In genomic region chr5:107436587-107437209, GRCm38 (mm10) we compare ENCODE assay signal across 9 mouse cellular contexts. TPM values are rescaled to one million over a fixed set of nuclear protein-coding genes. Genes with fewer than 3 reads are reported as not detected.
DNase-seq lines count a peak whose midpoint lies in the region; ATAC-seq and TF ChIP-seq lines count a peak whose summit lies in the region.
"Had no signal": no experiment of that assay in that cellular context is flagged by ENCODE, and none has a peak within 500 bp of the region (broad histone marks: within the 10 kb centered on the region; RNA-seq: fewer than 3 reads in every experiment).

No protein-coding gene starts in this region.

- H3K27ac ChIP-seq in layer of hippocampus, adult 2 months: peak overlapping the region; percentile 99; the same call in 1 of the 2 replicates
- peak overlapping the region; percentile 65 for H3K27ac ChIP-seq in MEL (ENCODE audit: control insufficient read depth, low read depth, low read length)
- H3K27ac ChIP-seq in bone marrow, adult 2 months (ENCODE audit: control insufficient read depth, insufficient read depth, low read depth, low read length, poor library complexity): peak overlapping the region; percentile 36; the same call in 1 of the 2 replicates
- peak overlapping the region; percentile 79 for H3K27ac ChIP-seq in liver, embryonic 16.5 days (ENCODE audit: low read length)
- H3K27ac ChIP-seq: hindbrain, embryonic 15.5 days had no signal

- TF ChIP-seq EP300 in MEL (IDR thresholded peaks at IDR 0.05; ENCODE audit: low read depth in 1 of 2, low read length in 2 of 2): peak in 1 of 2 experiments; percentile 59; a peak in 2 of 4 replicates

- peak; percentile 15; the same call in 1 of the 2 replicates for ATAC-seq in liver, embryonic 16.5 days (ENCODE audit: low read depth)
- ATAC-seq in monocyte, adult 5-6 weeks (replicated peaks; ENCODE audit: insufficient number of reproducible peaks, low FRiP score, low TSS enrichment, poor library complexity, severe bottlenecking): no peak

- H3K79me2 ChIP-seq in MEL (ENCODE audit: control insufficient read depth, insufficient read depth, low read length, poor library complexity): no peaks in the 10 kb centered on the region; the same call in 1 of the 2 replicates

- H3K36me3 ChIP-seq in MEL (ENCODE audit: control insufficient read depth in 1 of 2, insufficient read depth in 2 of 2, low read length in 2 of 2): peaks cover 0 to 21% of the 10 kb centered on the region in 2 experiments; a peak in 2 of 4 replicates
- no peaks in the 10 kb centered on the region for H3K36me3 ChIP-seq in liver, embryonic 16.5 days (ENCODE audit: control insufficient read depth, insufficient read depth)
- H3K36me3 ChIP-seq: hindbrain, embryonic 15.5 days had no signal

- 82% methylated on average over 6 of the region's 6 CpGs for WGBS in bone marrow, adult 2 months
- WGBS in liver, embryonic 16.5 days (ENCODE audit: insufficient replicate concordance): 53% methylated on average over 6 of the region's 6 CpGs

- no peaks in the 10 kb centered on the region for H3K9me3 ChIP-seq in MEL (replicated peaks; ENCODE audit: insufficient read depth, low read length)
- H3K9me3 ChIP-seq in liver, embryonic 16.5 days (replicated peaks; ENCODE audit: control insufficient read depth, low read length): no peaks in the 10 kb centered on the region
- H3K9me3 ChIP-seq: hindbrain, embryonic 15.5 days had no signal

- TF ChIP-seq POLR2A in MEL (IDR thresholded peaks at IDR 0.05; ENCODE audit: control insufficient read depth in 1 of 2, insufficient read depth in 1 of 2, low read depth in 1 of 2, low read length in 2 of 2, poor library complexity in 1 of 2): no peak
- no peak for TF ChIP-seq POLR2A in bone marrow, adult 2 months (IDR thresholded peaks at IDR 0.05; ENCODE audit: borderline replicate concordance, control insufficient read depth, low read depth, low read length)

- H3K4me3 ChIP-seq in layer of hippocampus, adult 2 months: no peak overlapping the region
- H3K4me3 ChIP-seq in MEL (ENCODE audit: control insufficient read depth in 1 of 2, insufficient read depth in 1 of 2, low read depth in 2 of 2, low read length in 2 of 2): 0 out of 4 replicates have a peak overlapping the region, but pooled peaks of 1 of the 2 experiments have one; percentile 4
- H3K4me3 ChIP-seq in bone marrow, adult 2 months (replicated peaks; ENCODE audit: control insufficient read depth, low read depth, low read length): no peak overlapping the region
- H3K4me3 ChIP-seq in liver, embryonic 16.5 days (ENCODE audit: low read depth, low read length): no peak overlapping the region

- H3K27me3 ChIP-seq in MEL (ENCODE audit: control insufficient read depth in 1 of 2, insufficient read depth in 2 of 2, low read length in 2 of 2): no peaks in the 10 kb centered on the region
- no peaks in the 10 kb centered on the region; the same call in 1 of the 2 replicates for H3K27me3 ChIP-seq in liver, embryonic 16.5 days (ENCODE audit: control insufficient read depth, insufficient read depth, low read depth, low read length)
- H3K27me3 ChIP-seq: hindbrain, embryonic 15.5 days had no signal

- TF ChIP-seq CTCF in layer of hippocampus, adult 2 months (conservative IDR thresholded peaks at IDR 0.05): no peak
- no peak for TF ChIP-seq CTCF in MEL (IDR thresholded peaks at IDR 0.05 in 2 of 3, conservative IDR thresholded peaks at IDR 0.05 in 1 of 3; ENCODE audit: control insufficient read depth in 1 of 3, insufficient read depth in 1 of 3, low read depth in 2 of 3, low read length in 3 of 3, poor library complexity in 1 of 3, severe bottlenecking in 1 of 3)
- no peak for TF ChIP-seq CTCF in bone marrow, adult 2 months (IDR thresholded peaks at IDR 0.05; ENCODE audit: control insufficient read depth, insufficient read depth, low read length)

- peak overlapping the region; percentile 85; the same call in 1 of the 2 replicates for H3K4me2 ChIP-seq in liver, embryonic 16.5 days (ENCODE audit: low read depth, low read length)

- DNase-seq in layer of hippocampus, adult 2 months (ENCODE audit: low spot score in 2 of 2): no peak
- DNase-seq in layer of hippocampus, postnatal 36 days: no peak
- DNase-seq in MEL (ENCODE audit: low read depth, low spot score): peak; percentile 51
- no peak for DNase-seq in adrenal gland, postnatal 36 days

- TF ChIP-seq RAD21 in MEL (IDR thresholded peaks at IDR 0.05; ENCODE audit: low read depth, low read length): no peak

- H3K4me1 ChIP-seq in MEL (ENCODE audit: control insufficient read depth in 1 of 2, insufficient read depth in 2 of 2, low read length in 2 of 2): peaks cover 7 to 18% of the 10 kb centered on the region in 2 experiments
- H3K4me1 ChIP-seq in bone marrow, adult 2 months (ENCODE audit: control insufficient read depth, insufficient read depth, low read length): peaks cover 1% of the 10 kb centered on the region; the same call in 1 of the 2 replicates
- H3K4me1 ChIP-seq in liver, embryonic 16.5 days (ENCODE audit: control insufficient read depth, low read depth, low read length): peaks cover 23% of the 10 kb centered on the region

- H3K9ac ChIP-seq in MEL (ENCODE audit: control insufficient read depth, low read depth, low read length, poor library complexity, severe bottlenecking): peak overlapping the region; percentile 34
- no peak overlapping the region for H3K9ac ChIP-seq in liver, embryonic 16.5 days (ENCODE audit: low read depth, low read length)
- H3K9ac ChIP-seq: hindbrain, embryonic 15.5 days had no signal

TF ChIP-seq in MEL, 35 proteins besides CTCF, POLR2A, EP300 and RAD21:
- peak; percentile 31; the same call in 1 of the 2 replicates for TF ChIP-seq GATA1 (IDR thresholded peaks at IDR 0.05; ENCODE audit: low read depth, low read length)
- peak; percentile 60; the same call in 1 of the 2 replicates for TF ChIP-seq TCF12 (IDR thresholded peaks at IDR 0.05; ENCODE audit: low read depth, low read length)
- no peak for TF ChIP-seq MXI1 (IDR thresholded peaks at IDR 0.05; ENCODE audit: low read depth, low read length)
- TF ChIP-seq CHD1 (IDR thresholded peaks at IDR 0.05; ENCODE audit: low read depth, low read length): 0 out of 2 replicates have a peak, but pooled peaks have one; percentile 34
- 0 out of 2 replicates have a peak, but pooled peaks have one; percentile 10 for TF ChIP-seq RCOR1 (IDR thresholded peaks at IDR 0.05; ENCODE audit: low read depth, low read length)
- peak; percentile 11; the same call in 1 of the 2 replicates for TF ChIP-seq ZNF384 (IDR thresholded peaks at IDR 0.05; ENCODE audit: low read depth, low read length)
- peak; percentile 26; the same call in 1 of the 2 replicates for TF ChIP-seq ETS1 (IDR thresholded peaks at IDR 0.05; ENCODE audit: low read depth, low read length)
- no peak for TF ChIP-seq SMC3 (IDR thresholded peaks at IDR 0.05; ENCODE audit: low read depth, low read length)

RNA-seq across cellular contexts. Expression of gene Btbd8, which starts 1.1 kb away (rescaled TPM):
- 100 to 1,000 TPM; 105 to 114 TPM for total RNA-seq in layer of hippocampus, adult 2 months (2021)
- 100 to 1,000 TPM; 106 to 112 TPM for total RNA-seq in layer of hippocampus, postnatal 36 days (2021)
- 1.2 and 1.6 TPM in 2 replicates for total RNA-seq in MEL (2012; rRNA removed)
- 1 to 10 TPM in 1 of 2 experiments, not detected in 1; 2.4 TPM for polyA plus RNA-seq in MEL (2012; ENCODE audit: insufficient read depth in 1 of 2, insufficient read length in 2 of 2, low read depth in 1 of 2, low replicate concordance in 2 of 2, missing spikeins in 1 of 2)
- 2.9 and 3.5 TPM in 2 replicates for polyA plus RNA-seq in bone marrow, adult 2 months (2011; ENCODE audit: insufficient read depth, insufficient read length, low replicate concordance, missing spikeins)
- 0.99 and 1.1 TPM in 2 replicates for polyA plus RNA-seq in liver, embryonic 16.5 days (2015; fragmentation: Nextera tagmentation; extraction: Ambion mirVana)
- 4.3 to 6.7 TPM (median 4.9 TPM) in 3 replicates for total RNA-seq in monocyte, adult 5-6 weeks (2017)
- 1 to 10 TPM; 5.3 to 7.0 TPM for total RNA-seq in adrenal gland, postnatal 36 days (2021)

RNA-seq across cellular contexts. Expression of gene Lpcat2b, which starts 5.3 kb away (rescaled TPM):
- under 1 TPM in 1 of 2 experiments, not detected in 1; 0.31 TPM for total RNA-seq in layer of hippocampus, adult 2 months (2021)
- total RNA-seq in layer of hippocampus, postnatal 36 days (2021): under 1 TPM; 0.25 to 0.30 TPM
- total RNA-seq in MEL (2012; rRNA removed): not detected in 2 replicates
- polyA plus RNA-seq in MEL (2012; ENCODE audit: insufficient read depth in 1 of 2, insufficient read length in 2 of 2, low read depth in 1 of 2, low replicate concordance in 2 of 2, missing spikeins in 1 of 2): not detected
- not detected in 2 replicates for polyA plus RNA-seq in bone marrow, adult 2 months (2011; ENCODE audit: insufficient read depth, insufficient read length, low replicate concordance, missing spikeins)
- polyA plus RNA-seq in liver, embryonic 16.5 days (2015; fragmentation: Nextera tagmentation; extraction: Ambion mirVana): not detected in 2 replicates
- not detected in 3 replicates for total RNA-seq in monocyte, adult 5-6 weeks (2017)
- not detected for total RNA-seq in adrenal gland, postnatal 36 days (2021)
- total RNA-seq: common myeloid progenitor, adult 5-6 weeks had no signal
- polyA plus RNA-seq: hindbrain, embryonic 15.5 days had no signal

RNA-seq across cellular contexts. Expression of gene Ephx4, which starts 34.2 kb away (rescaled TPM):
- total RNA-seq in layer of hippocampus, adult 2 months (2021): 10 to 100 TPM; 59.4 to 62.5 TPM
- 10 to 100 TPM; 56.5 to 61.7 TPM for total RNA-seq in layer of hippocampus, postnatal 36 days (2021)
- total RNA-seq in MEL (2012; rRNA removed): 0.39 and 0.72 TPM in 2 replicates
- polyA plus RNA-seq in MEL (2012; ENCODE audit: insufficient read depth in 1 of 2, insufficient read length in 2 of 2, low read depth in 1 of 2, low replicate concordance in 2 of 2, missing spikeins in 1 of 2): 1 to 10 TPM in 1 of 2 experiments, not detected in 1; 1.4 TPM
- not detected in 2 replicates for polyA plus RNA-seq in bone marrow, adult 2 months (2011; ENCODE audit: insufficient read depth, insufficient read length, low replicate concordance, missing spikeins)
- not detected in 2 replicates for polyA plus RNA-seq in liver, embryonic 16.5 days (2015; fragmentation: Nextera tagmentation; extraction: Ambion mirVana)
- not detected in 3 replicates for total RNA-seq in monocyte, adult 5-6 weeks (2017)
- 1 to 10 TPM in 1 of 2 experiments, under 1 TPM in 1; 0.63 to 2.2 TPM for total RNA-seq in adrenal gland, postnatal 36 days (2021)
- total RNA-seq: common myeloid progenitor, adult 5-6 weeks had no signal

Comparison
In these comparisons a context has a peak if more than half of its experiments do, and no peak if none do; other contexts are left out.
1. H3K27ac ChIP-seq: peak in every context shown above with its lines; median percentile 99 in layer of hippocampus, adult 2 months; 79 in liver, embryonic 16.5 days; 65 in MEL; 36 in bone marrow, adult 2 months.
2. RNA of gene Btbd8, which starts 1.1 kb away (total RNA-seq): 105 to 114 TPM in layer of hippocampus, adult 2 months and 106 to 112 TPM in layer of hippocampus, postnatal 36 days; 5.3 to 7.0 TPM in adrenal gland, postnatal 36 days, 4.3 to 6.7 TPM in monocyte, adult 5-6 weeks and 1.2 to 1.6 TPM in MEL; every median in the first group is over 10 times any median in the second.
3. RNA of gene Ephx4, which starts 34.2 kb away (total RNA-seq): 59.4 to 62.5 TPM in layer of hippocampus, adult 2 months and 56.5 to 61.7 TPM in layer of hippocampus, postnatal 36 days; 0.63 to 2.2 TPM in adrenal gland, postnatal 36 days, 0.39 to 0.72 TPM in MEL and not detected in monocyte, adult 5-6 weeks; every median in the first group is over 10 times any median in the second.